Mouse (Mus musculus) embryonic stem cell, embryonic (primary cell): Measurements from ENCODE around the gene Fam122c.
"Not testable (repeated sequence)": the region's sequence is repeated elsewhere in the genome, so short reads cannot be mapped to it uniquely, and the experiment has no call there.

ENCODE experiments used
- CTCF ChIA-PET, 4 experiments: fragments of 300-600 bp in 2 of 4; fragments of 350-600 bp in 2 of 4; sonication (Branson Sonifier 250); formaldehyde crosslinking; loops; one replicate each; lab custom pipeline; 2022; ENCODE audit warnings: inconsistent platforms in 2 of 4; lab: Charles Lee
- POLR2A ChIA-PET, 4 experiments: fragments of 300-600 bp in 2 of 4; fragments of 350-600 bp in 2 of 4; sonication (Branson Sonifier 250); formaldehyde crosslinking; loops; one replicate each; lab custom pipeline; 2022; ENCODE audit warnings: antibody characterized with exemption in 4 of 4, inconsistent platforms in 1 of 4; lab: Charles Lee

Fam122c gene

GRCm38 (mm10) chrX:53273124-53273523 lies at the start of gene Fam122c:
Gene Fam122c, plus strand, starts transcription at chrX:53273424.
- ChIA-PET CTCF (no interaction called here), POLR2A (interaction anchor here in 1 of 4 experiments (0.7 kb wide), 1 partner anchor 12 kb away, joined by 3 read pairs; no protein-coding TSS in a partner anchor)

GRCm38 (mm10) chrX:53224353-53224944 lies 48.8 kb upstream of the Fam122c start:
- CTCF ChIA-PET, result no interaction called here
- POLR2A ChIA-PET, result interaction anchor here in 1 of 4 experiments (0.6 kb wide), 1 partner anchor 96 kb away, joined by 4 read pairs; no protein-coding TSS in a partner anchor

GRCm38 (mm10) chrX:53231965-53232364 lies 41.3 kb upstream of the Fam122c start:
- CTCF ChIA-PET, result no interaction called here
- POLR2A ChIA-PET, result no interaction called here

GRCm38 (mm10) chrX:53233689-53234088 lies 39.5 kb upstream of the Fam122c start:
- CTCF ChIA-PET, result no interaction called here
- POLR2A ChIA-PET, result no interaction called here

GRCm38 (mm10) chrX:53236404-53236803 lies 36.8 kb upstream of the Fam122c start:
- POLR2A ChIA-PET, result interaction anchor here in 1 of 4 experiments (0.7 kb wide), 1 partner anchor 32 kb away, joined by 3 read pairs; no protein-coding TSS in a partner anchor
- CTCF ChIA-PET, result interaction anchor here in 1 of 4 experiments (0.5 kb wide), 1 partner anchor 198 kb away, joined by 3 read pairs; no protein-coding TSS in a partner anchor

- ChIA-PET CTCF (interaction anchor here in 3 of 4 experiments (1.0 to 1.6 kb wide), 6 partner anchors 8 to 438 kb away, joined by 3 to 4 read pairs (median 3); no protein-coding TSS in a partner anchor), POLR2A (interaction anchor here in 1 of 4 experiments (1.0 kb wide), 1 partner anchor 27 kb away, joined by 3 read pairs; no protein-coding TSS in a partner anchor)
Observed at GRCm38 (mm10) chrX:53237971-53238370, 35.3 kb upstream of the Fam122c start.

- ChIA-PET CTCF (no interaction called here), POLR2A (interaction anchor here in 1 of 4 experiments (0.9 kb wide), 1 partner anchor 26 kb away, joined by 3 read pairs; no protein-coding TSS in a partner anchor)
Observed at GRCm38 (mm10) chrX:53240011-53240410, 33.2 kb upstream of the Fam122c start, which contains the start of gene Plac1. Gene Plac1, minus strand, starts transcription at chrX:53240111.

GRCm38 (mm10) chrX:53255195-53255594 lies 18.0 kb upstream of the Fam122c start:
- POLR2A ChIA-PET, result interaction anchor here in 2 of 4 experiments (1.2 to 1.3 kb wide), 3 partner anchors 14 to 26 kb away, joined by 3 read pairs; partner anchors contain the start of gene Fam122b (in 2 of the 2)
- CTCF ChIA-PET, result interaction anchor here in 2 of 4 experiments (0.6 to 0.9 kb wide), 3 partner anchors 17 to 255 kb away, joined by 3 to 4 read pairs (median 3); no protein-coding TSS in a partner anchor

GRCm38 (mm10) chrX:53266186-53266585 lies 7.0 kb upstream of the Fam122c start:
- CTCF ChIA-PET, result no interaction called here

GRCm38 (mm10) chrX:53268856-53269255 lies 4.4 kb upstream of the Fam122c start:
- POLR2A ChIA-PET, result interaction anchor here in 3 of 4 experiments (0.6 to 1.9 kb wide), 9 partner anchors 11 to 612 kb away, joined by 3 to 5 read pairs (median 3); no protein-coding TSS in a partner anchor

More at GRCm38 (mm10) chrX:53266186-53266585, 7.0 kb upstream of the Fam122c start:
- POLR2A ChIA-PET, result interaction anchor here in 3 of 4 experiments (0.6 to 1.1 kb wide), 6 partner anchors 9 to 374 kb away, joined by 3 to 4 read pairs (median 4); no protein-coding TSS in a partner anchor

GRCm38 (mm10) chrX:53269289-53270062 lies 3.7 kb upstream of the Fam122c start, which contains the start of gene Fam122b:
Gene Fam122b, minus strand, starts transcription at chrX:53269805.
- CTCF ChIA-PET, result interaction anchor here in 1 of 4 experiments (0.6 kb wide), 1 partner anchor 894 kb away, joined by 6 read pairs; no protein-coding TSS in a partner anchor

More at GRCm38 (mm10) chrX:53268856-53269255, 4.4 kb upstream of the Fam122c start:
- CTCF ChIA-PET, result no interaction called here

GRCm38 (mm10) chrX:53270063-53270432 lies 3.2 kb upstream of the Fam122c start:
- ChIA-PET POLR2A (interaction anchor here in 2 of 4 experiments (0.6 to 1.9 kb wide), 4 partner anchors 11 to 479 kb away, joined by 3 to 5 read pairs (median 4); no protein-coding TSS in a partner anchor), CTCF (interaction anchor here in 2 of 4 experiments (0.6 kb wide), 2 partner anchors 9 to 90 kb away, joined by 3 read pairs; no protein-coding TSS in a partner anchor)

More at GRCm38 (mm10) chrX:53269289-53270062, 3.7 kb upstream of the Fam122c start, which contains the start of gene Fam122b:
- POLR2A ChIA-PET, result interaction anchor here in 3 of 4 experiments (0.6 to 1.9 kb wide), 9 partner anchors 10 to 611 kb away, joined by 3 to 5 read pairs (median 3); no protein-coding TSS in a partner anchor

- CTCF ChIA-PET, POLR2A ChIA-PET: not testable (repeated sequence)
Observed at GRCm38 (mm10) chrX:53271628-53272027, 1.6 kb upstream of the Fam122c start.

- POLR2A ChIA-PET, result no interaction called here
Observed at GRCm38 (mm10) chrX:53287924-53288323, 14.7 kb downstream of the Fam122c start.

GRCm38 (mm10) chrX:53320564-53320963 lies 47.3 kb downstream of the Fam122c start:
- ChIA-PET POLR2A (interaction anchor here in 1 of 4 experiments (0.5 kb wide), 1 partner anchor 96 kb away, joined by 4 read pairs; no protein-coding TSS in a partner anchor), CTCF (no interaction called here)

More at GRCm38 (mm10) chrX:53287924-53288323, 14.7 kb downstream of the Fam122c start:
- CTCF ChIA-PET, result no interaction called here

- ChIA-PET CTCF (no interaction called here), POLR2A (no interaction called here)
Observed at GRCm38 (mm10) chrX:53321111-53321510, 47.9 kb downstream of the Fam122c start.

- ChIA-PET CTCF (no interaction called here), POLR2A (no interaction called here)
Observed at GRCm38 (mm10) chrX:53330396-53330795, 57.2 kb downstream of the Fam122c start.

- ChIA-PET POLR2A (interaction anchor here in 1 of 4 experiments (0.7 kb wide), 1 partner anchor 16 kb away, joined by 5 read pairs; no protein-coding TSS in a partner anchor), CTCF (interaction anchor here in 2 of 4 experiments (0.7 to 0.8 kb wide), 4 partner anchors 13 to 1591 kb away, joined by 3 to 4 read pairs (median 4); no protein-coding TSS in a partner anchor)
Observed at GRCm38 (mm10) chrX:53337355-53337754, 64.1 kb downstream of the Fam122c start.
